In the genomic region with DNA sequence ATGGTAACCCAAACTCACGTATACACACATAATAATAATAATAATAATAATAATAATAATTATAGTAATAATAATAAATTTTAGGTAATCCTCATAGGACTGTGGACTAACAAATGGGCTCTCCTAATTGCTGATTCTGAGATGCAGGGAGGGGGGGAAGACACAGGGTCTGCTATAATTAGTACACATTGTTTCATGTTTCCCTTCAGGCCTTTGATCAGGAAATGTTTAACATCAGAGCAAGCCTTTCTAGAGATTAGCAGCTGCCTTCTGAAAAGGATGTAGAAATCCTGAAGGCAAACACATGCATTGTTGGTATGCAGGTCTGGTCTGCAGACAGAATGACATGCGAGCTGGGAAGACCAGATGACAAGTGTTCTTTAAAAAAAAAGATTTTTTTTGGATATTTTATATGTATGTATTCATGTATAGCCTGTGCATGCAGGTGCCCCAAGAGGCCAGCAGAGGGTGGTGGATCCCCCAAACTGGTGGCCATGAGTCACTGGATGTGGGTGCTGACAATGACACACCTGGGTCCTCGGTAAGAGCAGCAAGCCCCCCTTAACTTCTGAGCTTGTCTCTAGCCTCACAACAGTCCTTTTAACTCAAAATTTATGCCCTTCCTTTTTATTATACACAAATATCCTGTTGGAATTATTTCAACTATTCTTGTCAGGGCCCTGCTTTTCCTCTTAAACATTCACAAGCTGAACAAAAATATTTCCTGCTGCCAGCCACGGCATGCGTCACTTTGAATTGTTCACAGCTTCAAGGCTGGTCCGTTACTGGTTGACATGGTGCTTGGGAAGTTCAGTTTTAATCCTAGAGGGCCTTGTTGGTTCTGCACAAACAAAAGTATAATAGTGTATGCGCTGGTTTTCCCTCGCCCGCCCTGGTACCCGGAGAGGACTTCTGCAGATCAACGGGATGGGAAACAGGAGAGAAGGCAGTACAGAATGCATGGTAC, we compare ENCODE assay signal across 9 mouse cellular contexts.
A peak's percentile ranks its signal among the peaks of the same experiment; 100 is the strongest.
DNase-seq lines count a peak whose midpoint lies in the region; ATAC-seq and TF ChIP-seq lines count a peak whose summit lies in the region.
"Had no signal": no experiment of that assay in that cellular context is flagged by ENCODE, and none has a peak within 500 bp of the region (broad histone marks: within the 10 kb centered on the region; RNA-seq: fewer than 3 reads in every experiment).

No protein-coding gene starts in this region.

- no peak overlapping the region for H3K4me2 ChIP-seq in heart, embryonic 12.5 days
- H3K4me2 ChIP-seq in heart, postnatal 0 days (ENCODE audit: low read depth, low read length) = peak overlapping the region; percentile 4; the same call in 1 of the 2 replicates
- H3K4me2 ChIP-seq: limb, embryonic 12.5 days had no signal

- no peaks in the 10 kb centered on the region for H3K36me3 ChIP-seq in heart, embryonic 12.5 days
- H3K36me3 ChIP-seq in E14TG2a.4 (ENCODE audit: insufficient read depth, low read length) = no peaks in the 10 kb centered on the region
- H3K36me3 ChIP-seq in heart, postnatal 0 days (replicated peaks; ENCODE audit: control insufficient read depth, insufficient read depth, low read length) = no peaks in the 10 kb centered on the region
- H3K36me3 ChIP-seq: limb, embryonic 12.5 days had no signal

- 0 out of 2 replicates have a peak, but pooled peaks have one; percentile 46 for ATAC-seq in heart, embryonic 12.5 days (ENCODE audit: insufficient number of reproducible peaks, low FRiP score)
- peak; percentile 31; the same call in 1 of the 2 replicates for ATAC-seq in heart, postnatal 0 days (ENCODE audit: insufficient read depth, low read depth)

- H3K9me3 ChIP-seq in heart, embryonic 12.5 days (replicated peaks) = no peaks in the 10 kb centered on the region
- no peaks in the 10 kb centered on the region for H3K9me3 ChIP-seq in E14TG2a.4 (ENCODE audit: low read length)
- H3K9me3 ChIP-seq in heart, postnatal 0 days (replicated peaks; ENCODE audit: control insufficient read depth, low read length) = no peaks in the 10 kb centered on the region
- H3K9me3 ChIP-seq: limb, embryonic 12.5 days had no signal

- H3K4me1 ChIP-seq in heart, embryonic 12.5 days (replicated peaks) = peaks cover 24% of the 10 kb centered on the region
- no peaks in the 10 kb centered on the region for H3K4me1 ChIP-seq in E14TG2a.4 (replicated peaks; ENCODE audit: low read depth, low read length)
- H3K4me1 ChIP-seq in heart, postnatal 0 days (ENCODE audit: control insufficient read depth, insufficient read depth) = peaks cover 36% of the 10 kb centered on the region
- H3K4me1 ChIP-seq: limb, embryonic 12.5 days had no signal

- no peak overlapping the region for H3K4me3 ChIP-seq in heart, embryonic 12.5 days
- no peak overlapping the region for H3K4me3 ChIP-seq in E14TG2a.4 (replicated peaks; ENCODE audit: low read length)
- no peak overlapping the region for H3K4me3 ChIP-seq in heart, postnatal 0 days (ENCODE audit: low read depth, low read length)
- H3K4me3 ChIP-seq: limb, embryonic 12.5 days had no signal

- H3K27me3 ChIP-seq in heart, embryonic 12.5 days (replicated peaks) = no peaks in the 10 kb centered on the region
- no peaks in the 10 kb centered on the region for H3K27me3 ChIP-seq in E14TG2a.4 (ENCODE audit: insufficient read depth, low read length)
- no peaks in the 10 kb centered on the region for H3K27me3 ChIP-seq in heart, postnatal 0 days (ENCODE audit: control insufficient read depth, insufficient read depth, low read length)
- H3K27me3 ChIP-seq: limb, embryonic 12.5 days had no signal

- no peak overlapping the region for H3K9ac ChIP-seq in heart, embryonic 12.5 days
- H3K9ac ChIP-seq in heart, postnatal 0 days (replicated peaks; ENCODE audit: low read depth, low read length) = no peak overlapping the region
- H3K9ac ChIP-seq: limb, embryonic 12.5 days had no signal

- peak overlapping the region; percentile 39 for H3K27ac ChIP-seq in heart, embryonic 12.5 days (ENCODE audit: poor library complexity, severe bottlenecking)
- H3K27ac ChIP-seq in heart, postnatal 0 days (ENCODE audit: low read depth) = peak overlapping the region; percentile 65
- H3K27ac ChIP-seq: limb, embryonic 12.5 days had no signal

- DNase-seq in heart, adult 8-10 months (ENCODE audit: low spot score) = no peak
- no peak for DNase-seq in heart, postnatal 0 days (ENCODE audit: low spot score)
- DNase-seq in lung, postnatal 14 days = peak; percentile 16
- DNase-seq in right cerebral cortex, postnatal 10 days (ENCODE audit: low spot score in 2 of 2) = no peak
- DNase-seq in spleen, postnatal 10 days (ENCODE audit: low spot score in 2 of 2) = no peak
- DNase-seq in right cerebral cortex, postnatal 36 days (ENCODE audit: low spot score in 2 of 2) = no peak

- TF ChIP-seq CTCF in E14TG2a.4 (conservative IDR thresholded peaks at IDR 0.05; ENCODE audit: low read length) = peak; percentile 28
- TF ChIP-seq CTCF in heart, postnatal 0 days (IDR thresholded peaks at IDR 0.05; ENCODE audit: low read depth) = peak; percentile 40

- WGBS in heart, embryonic 12.5 days = 63% methylated on average over 11 of the region's 11 CpGs
- 50% methylated on average over 11 of the region's 11 CpGs for WGBS in heart, postnatal 0 days

- TF ChIP-seq EP300 in heart, postnatal 0 days (IDR thresholded peaks at IDR 0.05; ENCODE audit: low read depth) = no peak
